Mouse (Mus musculus) G1E-ER4 (cell line): ENCODE measurements around the gene Mier1. TPM values are rescaled to one million over a fixed set of nuclear protein-coding genes. Genes with fewer than 3 reads are reported as not detected.

Experiments used
- GATA1 ChIP-seq: IDR thresholded peaks from one replicate; pipeline ENCODE4 v1.8.0; 2012; ENCODE audit warnings: low read length, inconsistent platforms
- polyA plus RNA-seq: library from polyadenylated mRNA; stranded (reverse); fragments of >175 nt; gene quantifications from 2 replicates; pipeline ENCODE4 v1.2.3, GENCODE M21; 2012

Gene Mier1
- polyA plus RNA-seq, 1 experiment: 17.8 TPM

GRCm38 (mm10) chr4:103200046-103200445 is 85.9 kb downstream of the Mier1 start:
- TF ChIP-seq GATA1: no peak

GRCm38 (mm10) chr4:103203646-103204045 is 89.5 kb downstream of the Mier1 start:
- TF ChIP-seq GATA1: no peak

GRCm38 (mm10) chr4:103208553-103208952 is 94.4 kb downstream of the Mier1 start:
- TF ChIP-seq GATA1: no peak

- no peak for TF ChIP-seq GATA1
Measured at GRCm38 (mm10) chr4:103213859-103214497, 99.8 kb downstream of the Mier1 start.

GRCm38 (mm10) chr4:103214498-103214924 is 100.3 kb downstream of the Mier1 start:
- no peak for TF ChIP-seq GATA1

Other genes with a start within 250 kb of the Mier1 start
- not detected in 2 replicates for gene Tctex1d1, start 135.8 kb upstream of the Mier1 start, polyA plus RNA-seq
- not detected in 2 replicates for gene Insl5, start 87.5 kb upstream of the Mier1 start, polyA plus RNA-seq
- gene Wdr78, start 165 bp downstream of the Mier1 start, polyA plus RNA-seq: 0.56 and 0.91 TPM in 2 replicates
- 1.9 and 2.0 TPM in 2 replicates for gene Slc35d1, start 100.8 kb downstream of the Mier1 start, polyA plus RNA-seq
- not detected in 2 replicates for gene 4921539E11Rik, start 176.5 kb downstream of the Mier1 start, polyA plus RNA-seq
- gene Oma1, start 199.4 kb downstream of the Mier1 start, polyA plus RNA-seq: 0.80 and 0.88 TPM in 2 replicates